Mouse (Mus musculus): ENCODE results near the gene Gja8. TPM values are rescaled to one million over a fixed set of nuclear protein-coding genes. Genes with fewer than 3 reads are reported as not detected.

Gene Gja8
- total RNA-seq, 1 experiment from 2014 or later = not detected

- no peak for ATAC-seq (ENCODE audit: extremely low read depth, insufficient number of reproducible peaks, low FRiP score, poor library complexity, severe bottlenecking)
Observed at GRCm38 (mm10) chr3:96882061-96882849, 43.6 kb downstream of the Gja8 start.

- no peak for ATAC-seq (ENCODE audit: extremely low read depth, insufficient number of reproducible peaks, low FRiP score, poor library complexity, severe bottlenecking)
Observed at GRCm38 (mm10) chr3:96881557-96881956, 44.3 kb downstream of the Gja8 start.

GRCm38 (mm10) chr3:96880385-96880784 lies 45.4 kb downstream of the Gja8 start:
- no peak for ATAC-seq (ENCODE audit: extremely low read depth, insufficient number of reproducible peaks, low FRiP score, poor library complexity, severe bottlenecking)

- no peak for ATAC-seq (ENCODE audit: extremely low read depth, insufficient number of reproducible peaks, low FRiP score, poor library complexity, severe bottlenecking)
Observed at GRCm38 (mm10) chr3:96879536-96879935, 46.3 kb downstream of the Gja8 start.

- no peak for ATAC-seq (ENCODE audit: extremely low read depth, insufficient number of reproducible peaks, low FRiP score, poor library complexity, severe bottlenecking)
Observed at GRCm38 (mm10) chr3:96874808-96875571, 50.8 kb downstream of the Gja8 start.

- no peak for ATAC-seq (ENCODE audit: extremely low read depth, insufficient number of reproducible peaks, low FRiP score, poor library complexity, severe bottlenecking)
Observed at GRCm38 (mm10) chr3:96872501-96872900, 53.3 kb downstream of the Gja8 start.

GRCm38 (mm10) chr3:96871070-96871469 lies 54.8 kb downstream of the Gja8 start:
- no peak for ATAC-seq (ENCODE audit: extremely low read depth, insufficient number of reproducible peaks, low FRiP score, poor library complexity, severe bottlenecking)

- ATAC-seq (ENCODE audit: extremely low read depth, insufficient number of reproducible peaks, low FRiP score, poor library complexity, severe bottlenecking) = no peak
Observed at GRCm38 (mm10) chr3:96870270-96870669, 55.5 kb downstream of the Gja8 start.

- ATAC-seq (ENCODE audit: extremely low read depth, insufficient number of reproducible peaks, low FRiP score, poor library complexity, severe bottlenecking) = no peak
Observed at GRCm38 (mm10) chr3:96869091-96869490, 56.7 kb downstream of the Gja8 start.

- ATAC-seq (ENCODE audit: extremely low read depth, insufficient number of reproducible peaks, low FRiP score, poor library complexity, severe bottlenecking) = no peak
Observed at GRCm38 (mm10) chr3:96868566-96868965, 57.3 kb downstream of the Gja8 start.

GRCm38 (mm10) chr3:96867863-96868262 lies 58.0 kb downstream of the Gja8 start:
- ATAC-seq (ENCODE audit: extremely low read depth, insufficient number of reproducible peaks, low FRiP score, poor library complexity, severe bottlenecking) = no peak

Other genes with a start within 250 kb of the Gja8 start
- gene Pias3, start 229.6 kb downstream of the Gja8 start, total RNA-seq (2017) = 29.4 and 36.8 TPM in 2 replicates
- 1.2 TPM in 2 replicates for gene Nudt17, start 217.5 kb downstream of the Gja8 start, total RNA-seq (2017)
- 35.7 and 38.3 TPM in 2 replicates for gene Polr3c, start 198.4 kb downstream of the Gja8 start, total RNA-seq (2017)
- 90.6 and 95.0 TPM in 2 replicates for gene Rnf115, start 198.4 kb downstream of the Gja8 start, total RNA-seq (2017)
- gene Pdzk1, start 96.7 kb downstream of the Gja8 start, total RNA-seq (2017) = 0.12 TPM in 1 of 2 replicates, not detected in the other
- gene Cd160, start 96.7 kb downstream of the Gja8 start, total RNA-seq (2017) = 0.25 and 1.2 TPM in 2 replicates
- not detected in 2 replicates for gene Gja5, start 21.3 kb downstream of the Gja8 start, total RNA-seq (2017)
- 6.5 and 7.7 TPM in 2 replicates for gene Gpr89, start 20.7 kb downstream of the Gja8 start, total RNA-seq (2017)
- gene Acp6, start 232.8 kb upstream of the Gja8 start, total RNA-seq (2017) = 23.9 and 39.8 TPM in 2 replicates